Mouse (Mus musculus) heart, postnatal 0 days (tissue): ENCODE data around the gene Pnliprp2. TPM values are rescaled to one million over a fixed set of nuclear protein-coding genes. Genes with fewer than 3 reads are reported as not detected.
A peak's percentile ranks its signal among the peaks of the same experiment; 100 is the strongest.

Experiments
- ATAC-seq: fragments of 200-750 bp; cut with Nextera tagmentation; 2 replicates; pipeline ENCODE4 v1.8.0; 2017; ENCODE audit warnings: low read depth, moderate number of reproducible peaks, moderate library complexity; ENCODE audit not compliant: insufficient read depth
- DNase-seq: peaks from one replicate; pipeline ENCODE4 v3.0.0-alpha.2; 2016; ENCODE audit warnings: low spot score
- H3K27ac ChIP-seq: fragments of 300-500 bp; sonication (generic); 2 replicates; pipeline ENCODE4 v1.5.1; 2014; ENCODE audit warnings: low read depth, mild to moderate bottlenecking
- H3K27me3 ChIP-seq: fragments of 300-500 bp; sonication (generic); 2 replicates; pipeline ENCODE4 v1.6.1; 2014; ENCODE audit warnings: low read length, mixed read lengths; ENCODE audit not compliant: control insufficient read depth, insufficient read depth
- H3K36me3 ChIP-seq: fragments of 300-500 bp; sonication (generic); replicated peaks from 2 replicates; pipeline ENCODE4 v1.6.1; 2014; ENCODE audit warnings: low read length, mixed read lengths; ENCODE audit not compliant: control insufficient read depth, insufficient read depth
- H3K4me1 ChIP-seq: fragments of 300-500 bp; sonication (generic); 2 replicates; pipeline ENCODE4 v1.6.1; 2014; ENCODE audit warnings: antibody characterized with exemption; ENCODE audit not compliant: control insufficient read depth, insufficient read depth
- H3K4me2 ChIP-seq: fragments of 300-500 bp; sonication (generic); 2 replicates; pipeline ENCODE4 v1.6.1; 2014; ENCODE audit warnings: low read depth, mild to moderate bottlenecking, low read length, moderate library complexity
- H3K4me3 ChIP-seq: fragments of 300-500 bp; sonication (generic); 2 replicates; pipeline ENCODE4 v1.5.1; 2014; ENCODE audit warnings: low read depth, low read length
- H3K9ac ChIP-seq: fragments of 300-500 bp; sonication (generic); replicated peaks from 2 replicates; pipeline ENCODE4 v1.6.1; 2014; ENCODE audit warnings: low read depth, low read length, mixed read lengths
- H3K9me3 ChIP-seq: fragments of 300-500 bp; sonication (generic); replicated peaks from 2 replicates; pipeline ENCODE4 v1.6.1; 2016; ENCODE audit warnings: low read length; ENCODE audit not compliant: control insufficient read depth
- CTCF ChIP-seq: IDR thresholded peaks from 2 replicates; pipeline ENCODE4 v1.5.1; 2016; ENCODE audit warnings: antibody characterized with exemption, control low read depth, low read depth
- EP300 ChIP-seq: IDR thresholded peaks from 2 replicates; pipeline ENCODE4 v1.6.1; 2016; ENCODE audit warnings: antibody characterized with exemption, low read depth
- WGBS: fragments of 180-500 bp; shearing (Covaris S2); extraction: QIAGEN DNeasy Blood & Tissue Kit; methylation state at CpG from one replicate; pipeline ENCODE4 v1.1.7; 2014; 5-methylcytosine and 5-hydroxymethylcytosine counted together
- polyA plus RNA-seq: library from polyadenylated mRNA; unstranded; fragments of >200 nt; fragmentation: Nextera tagmentation; extraction: Ambion mirVana; gene quantifications from 2 replicates; pipeline ENCODE4 v1.2.1, GENCODE M21; 2015
- total RNA-seq: library from RNA; depleted of rRNA; stranded (reverse); fragments of >200 nt; gene quantifications from 2 replicates; pipeline ENCODE4 v1.2.3, GENCODE M21; 2014; ENCODE audit warnings: low replicate concordance; rRNA removed

The Pnliprp2 gene
- total RNA-seq (2.3 TPM in 1 of 2 replicates, not detected in the other), polyA plus RNA-seq (0.14 TPM in 1 of 2 replicates, not detected in the other)

- H3K27me3 ChIP-seq = no peaks in the 10 kb centered on the region
These were observed at the start of gene Pnliprp2 for GRCm38 (mm10) chr19:58759423-58759822. Pnliprp2 (plus strand) TSS chr19:58759719.

GRCm38 (mm10) chr19:58717925-58718324 is 41.6 kb upstream of the Pnliprp2 start:
- TF ChIP-seq CTCF (no peak), EP300 (no peak)
- no peak overlapping the region for H3K9ac ChIP-seq
- 74% methylated on average over 4 of the region's 4 CpGs for WGBS
- DNase-seq = no peak
- H3K4me3 ChIP-seq = no peak overlapping the region
- no peak overlapping the region for H3K27ac ChIP-seq
- no peaks in the 10 kb centered on the region for H3K36me3 ChIP-seq
- no peak overlapping the region for H3K4me2 ChIP-seq
- no peaks in the 10 kb centered on the region for H3K27me3 ChIP-seq
- ATAC-seq = no peak
- H3K4me1 ChIP-seq = no peaks in the 10 kb centered on the region
- H3K9me3 ChIP-seq = no peaks in the 10 kb centered on the region

More at GRCm38 (mm10) chr19:58759423-58759822, at the start of gene Pnliprp2:
- Histone ChIP-seq H3K4me1 (no peaks in the 10 kb centered on the region), H3K9me3 (no peaks in the 10 kb centered on the region), H3K36me3 (no peaks in the 10 kb centered on the region), H3K4me2 (no peak within 1 kb of the TSS), H3K9ac (no peak within 1 kb of the TSS), H3K27ac (no peak within 1 kb of the TSS), H3K4me3 (no peak within 1 kb of the TSS)
- DNase-seq (no peak), ATAC-seq (peak; percentile 31; the same call in 1 of the 2 replicates)
- no peak for TF ChIP-seq CTCF
- TF ChIP-seq EP300 = no peak
- 57% methylated on average over 9 of the region's 9 CpGs for WGBS

- H3K9me3 ChIP-seq = 0 out of 2 replicates have a peak, but pooled peaks cover 4% of the 10 kb centered on the region
- H3K27ac ChIP-seq = no peak overlapping the region
- TF ChIP-seq EP300 = no peak
- no peak for TF ChIP-seq CTCF
- H3K4me2 ChIP-seq = no peak overlapping the region
- no peak overlapping the region for H3K4me3 ChIP-seq
- H3K36me3 ChIP-seq = no peaks in the 10 kb centered on the region
- no peak for DNase-seq
- no peaks in the 10 kb centered on the region for H3K4me1 ChIP-seq
- no peaks in the 10 kb centered on the region for H3K27me3 ChIP-seq
- no peak overlapping the region for H3K9ac ChIP-seq
- ATAC-seq = no peak
These were observed 39.1 kb upstream of the Pnliprp2 start for GRCm38 (mm10) chr19:58720439-58720838.

- Histone ChIP-seq H3K4me1 (0 out of 2 replicates have a peak, but pooled peaks cover 5% of the 10 kb centered on the region), H3K27ac (no peak overlapping the region), H3K27me3 (no peaks in the 10 kb centered on the region), H3K4me3 (no peak overlapping the region), H3K9ac (no peak overlapping the region), H3K9me3 (0 out of 2 replicates have a peak, but pooled peaks cover 6% of the 10 kb centered on the region), H3K36me3 (no peaks in the 10 kb centered on the region), H3K4me2 (no peak overlapping the region)
- 58% methylated on average over 5 of the region's 5 CpGs for WGBS
- TF ChIP-seq EP300 (no peak), CTCF (no peak)
- no peak for DNase-seq
- ATAC-seq = no peak
These were observed 33.0 kb upstream of the Pnliprp2 start for GRCm38 (mm10) chr19:58726551-58726950.

- WGBS = 58% methylated on average over 5 of the region's 5 CpGs
- Histone ChIP-seq H3K9ac (no peak overlapping the region), H3K4me1 (0 out of 2 replicates have a peak, but pooled peaks cover 5% of the 10 kb centered on the region), H3K27me3 (no peaks in the 10 kb centered on the region), H3K4me2 (no peak overlapping the region), H3K9me3 (0 out of 2 replicates have a peak, but pooled peaks cover 6% of the 10 kb centered on the region), H3K27ac (no peak overlapping the region), H3K4me3 (no peak overlapping the region), H3K36me3 (no peaks in the 10 kb centered on the region)
- no peak for TF ChIP-seq CTCF
- TF ChIP-seq EP300 = no peak
- DNase-seq = no peak
- ATAC-seq = no peak
These were observed 31.8 kb upstream of the Pnliprp2 start for GRCm38 (mm10) chr19:58727756-58728155.
